Mouse (Mus musculus) cortical plate, adult 2 months (tissue): ENCODE measurements at regions not wholly inside any gene's neighbourhood (a gene's known extent, or its start where the extent isn't known, plus 50 kb on each side); places are given as distances from the start of the nearest gene placed in this dataset.
"Not testable (repeated sequence)": the region's sequence is repeated elsewhere in the genome, so short reads cannot be mapped to it uniquely, and the experiment has no call there.

Experiments
- H3K27ac ChIP-seq: fragments of 200-500 bp; 2 replicates; pipeline ENCODE4 v1.5.1; 2012; ENCODE audit warnings: low read length, control low read depth, inconsistent platforms; ENCODE audit not compliant: insufficient read depth
- H3K4me1 ChIP-seq: fragments of 200-500 bp; 2 replicates; pipeline ENCODE4 v1.6.1; 2011; ENCODE audit warnings: low read length; ENCODE audit not compliant: control insufficient read depth, insufficient read depth
- H3K4me3 ChIP-seq: fragments of 200-500 bp; 2 replicates; pipeline ENCODE4 v1.5.1; 2011; ENCODE audit warnings: mild to moderate bottlenecking, low read length, control low read depth; ENCODE audit not compliant: insufficient read depth
- CTCF ChIP-seq: fragments of 200-500 bp; IDR thresholded peaks from 2 replicates; pipeline ENCODE4 v1.5.1; 2011; ENCODE audit warnings: mild to moderate bottlenecking, control low read depth, low read length; ENCODE audit not compliant: insufficient read depth; ENCODE audit errors: extremely low read depth
- POLR2A ChIP-seq: fragments of 200-500 bp; IDR thresholded peaks from 2 replicates; pipeline ENCODE4 v1.6.1; 2011; ENCODE audit warnings: mild to moderate bottlenecking, low read length, control low read depth; ENCODE audit not compliant: insufficient read depth; ENCODE audit errors: extremely low read depth

- no peak for TF ChIP-seq POLR2A
- TF ChIP-seq CTCF: no peak
- H3K27ac ChIP-seq: no peak overlapping the region
- peaks cover 2% of the 10 kb centered on the region for H3K4me1 ChIP-seq
- no peak overlapping the region for H3K4me3 ChIP-seq
Measured at GRCm38 (mm10) chr8:86252696-86253355, 327.7 kb downstream of the Abcc12 start.

GRCm38 (mm10) chr8:86234696-86235095, 345.8 kb downstream of the Abcc12 start:
- TF ChIP-seq CTCF (no peak), POLR2A (no peak)
- Histone ChIP-seq H3K27ac (no peak overlapping the region), H3K4me3 (no peak overlapping the region), H3K4me1 (no peaks in the 10 kb centered on the region)

GRCm38 (mm10) chr8:86231994-86232393, 348.5 kb downstream of the Abcc12 start:
- not testable (repeated sequence) for H3K27ac ChIP-seq, H3K4me3 ChIP-seq, H3K4me1 ChIP-seq

GRCm38 (mm10) chr8:86224851-86225250, 355.6 kb downstream of the Abcc12 start:
- Histone ChIP-seq H3K4me3 (no peak overlapping the region), H3K4me1 (no peaks in the 10 kb centered on the region), H3K27ac (no peak overlapping the region)
- TF ChIP-seq CTCF (no peak), POLR2A (no peak)

- Histone ChIP-seq H3K4me3 (no peak overlapping the region), H3K27ac (no peak overlapping the region), H3K4me1 (no peaks in the 10 kb centered on the region)
- TF ChIP-seq CTCF (no peak), POLR2A (no peak)
Measured at GRCm38 (mm10) chr8:86222715-86223114, 357.8 kb downstream of the Abcc12 start.

- H3K4me1 ChIP-seq: no peaks in the 10 kb centered on the region
- no peak overlapping the region for H3K4me3 ChIP-seq
- H3K27ac ChIP-seq: no peak overlapping the region
- TF ChIP-seq POLR2A: no peak
- no peak for TF ChIP-seq CTCF
Measured at GRCm38 (mm10) chr8:86222228-86222627, 358.3 kb downstream of the Abcc12 start.

GRCm38 (mm10) chr8:86214399-86214798, 366.1 kb downstream of the Abcc12 start:
- H3K4me1 ChIP-seq: 0 out of 2 replicates have a peak, but pooled peaks cover 1% of the 10 kb centered on the region
- TF ChIP-seq POLR2A (no peak), CTCF (no peak)
- H3K27ac ChIP-seq: no peak overlapping the region
- H3K4me3 ChIP-seq: no peak overlapping the region

GRCm38 (mm10) chr8:86212461-86212860, 368.0 kb downstream of the Abcc12 start:
- no peak overlapping the region for H3K4me3 ChIP-seq
- 0 out of 2 replicates have a peak, but pooled peaks cover 1% of the 10 kb centered on the region for H3K4me1 ChIP-seq
- TF ChIP-seq POLR2A: no peak
- TF ChIP-seq CTCF: no peak
- no peak overlapping the region for H3K27ac ChIP-seq

- no peak for TF ChIP-seq CTCF
- TF ChIP-seq POLR2A: no peak
- Histone ChIP-seq H3K4me3 (no peak overlapping the region), H3K27ac (no peak overlapping the region), H3K4me1 (peaks cover 2% of the 10 kb centered on the region; the same call in 1 of the 2 replicates)
Measured at GRCm38 (mm10) chr8:86208812-86209262, 368.1 kb downstream of the Phkb start.

GRCm38 (mm10) chr8:86204421-86205229, 363.9 kb downstream of the Phkb start:
- no peak overlapping the region for H3K4me3 ChIP-seq
- no peak overlapping the region for H3K27ac ChIP-seq
- TF ChIP-seq CTCF (no peak), POLR2A (no peak)
- H3K4me1 ChIP-seq: peaks cover 5% of the 10 kb centered on the region; the same call in 1 of the 2 replicates
